ENCODE assay signal across 21 mouse cellular contexts in genomic region chr13:92963351-92963895, GRCm38 (mm10).
A peak's percentile ranks its signal among the peaks of the same experiment; 100 is the strongest.
DNase-seq lines count a peak whose midpoint lies in the region; ATAC-seq lines count a peak whose summit lies in the region.
"Had no signal": no experiment of that assay in that cellular context is flagged by ENCODE, and none has a peak within 500 bp of the region (broad histone marks: within the 10 kb centered on the region; RNA-seq: fewer than 3 reads in every experiment).

No protein-coding gene starts in this region.

- DNase-seq in gastrocnemius, adult 18-20 months (ENCODE audit: low spot score) = peak; percentile 36
- DNase-seq in gastrocnemius, postnatal 10 days = no peak
- peak; percentile 33 for DNase-seq in 3T3-L1 (ENCODE audit: low read depth, low spot score)
- peak; percentile 16 for DNase-seq in Muller cell, postnatal 12 days (ENCODE audit: inconsistent ontology term)
- peak; percentile 78 for DNase-seq in fibroblast of lung, adult 2 months (ENCODE audit: low read depth)
- no peak for DNase-seq in cerebellum, postnatal 25 days
- DNase-seq in layer of hippocampus, adult 8-10 months (ENCODE audit: low spot score in 2 of 2) = no peak
- DNase-seq: adrenal gland, adult 8-10 months; adrenal gland, postnatal 25 days; B cell, adult 2 months; cerebellum, adult 18-20 months; cerebellum, adult 9-10 months; cerebellum, postnatal 14 days; embryo, embryonic 11 days; gastrocnemius, postnatal 36 days; heart, adult 18-20 months; kidney, adult 2 months had no signal

- no peak for ATAC-seq in cerebellum, adult (ENCODE audit: insufficient number of reproducible peaks, low FRiP score, low TSS enrichment)
- ATAC-seq: activated CD4-positive, CD25-positive, alpha-beta regulatory T cell, adult 4 months; forebrain, embryonic 15.5 days; intestine, postnatal 0 days had no signal

Comparison
In these comparisons a context has a peak if more than half of its experiments do, and no peak if none do; other contexts are left out.
1. DNase-seq: peak in gastrocnemius, adult 18-20 months (single experiment), 3T3-L1 (single experiment), Muller cell, postnatal 12 days (single experiment) and fibroblast of lung, adult 2 months (single experiment); none in gastrocnemius, postnatal 10 days (single experiment), cerebellum, postnatal 25 days (0 of 2) and layer of hippocampus, adult 8-10 months (0 of 2).